Mouse (Mus musculus) retina, embryonic 14.5 days (tissue): ENCODE measurements around the gene Igsf21.
A peak's percentile ranks its signal among the peaks of the same experiment; 100 is the strongest.

Experiments
- DNase-seq: peaks from one replicate; pipeline ENCODE4 v3.0.0-alpha.2; 2015; ENCODE audit warnings: low spot score

The Igsf21 gene

DNA sequence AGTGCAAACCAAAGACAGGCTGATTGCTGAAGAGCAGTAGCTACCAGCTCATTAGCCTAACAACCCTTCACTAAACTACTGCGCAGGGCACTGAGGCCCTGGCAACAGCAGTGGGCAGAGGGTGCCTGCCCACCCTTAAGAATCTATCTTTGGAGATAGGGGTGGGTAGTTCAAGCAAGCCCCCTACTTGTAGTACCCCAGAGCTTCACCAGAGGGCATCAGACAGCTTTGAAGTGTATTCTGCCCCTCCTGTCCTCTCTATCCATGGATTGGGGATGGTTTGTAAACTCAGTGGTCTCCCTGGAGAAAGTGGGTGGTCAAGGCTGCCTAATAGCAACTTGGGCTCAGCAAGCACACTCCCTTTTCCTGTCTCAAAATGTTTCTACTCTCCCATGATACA is 146.4 kb downstream of the Igsf21 start:
- peak; percentile 74 for DNase-seq

- no peak for DNase-seq
These were observed 150.3 kb downstream of the Igsf21 start for GRCm38 (mm10) chr4:140096283-140096682.

GRCm38 (mm10) chr4:140094835-140095234 is 151.7 kb downstream of the Igsf21 start:
- DNase-seq = no peak

DNA sequence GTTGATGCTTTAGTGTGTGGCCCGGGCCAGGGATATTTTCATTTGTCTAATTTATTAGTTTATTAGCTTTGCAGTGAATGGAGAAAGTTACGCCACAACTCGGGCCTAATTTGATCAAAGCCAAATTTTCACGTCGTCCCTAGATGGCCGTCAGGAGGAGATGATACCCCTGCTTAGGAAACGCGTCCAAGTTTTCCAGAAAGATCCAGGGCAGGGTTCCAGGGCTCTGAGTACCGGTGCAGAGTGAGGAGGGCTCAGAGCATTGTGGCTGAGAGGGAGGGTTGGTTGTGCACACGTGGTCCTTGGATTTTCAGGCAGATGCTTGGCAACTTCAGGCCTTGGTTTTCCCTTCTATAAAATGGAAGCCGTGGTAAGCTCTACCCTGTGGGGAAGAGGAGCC is 154.2 kb downstream of the Igsf21 start:
- DNase-seq = no peak

DNA sequence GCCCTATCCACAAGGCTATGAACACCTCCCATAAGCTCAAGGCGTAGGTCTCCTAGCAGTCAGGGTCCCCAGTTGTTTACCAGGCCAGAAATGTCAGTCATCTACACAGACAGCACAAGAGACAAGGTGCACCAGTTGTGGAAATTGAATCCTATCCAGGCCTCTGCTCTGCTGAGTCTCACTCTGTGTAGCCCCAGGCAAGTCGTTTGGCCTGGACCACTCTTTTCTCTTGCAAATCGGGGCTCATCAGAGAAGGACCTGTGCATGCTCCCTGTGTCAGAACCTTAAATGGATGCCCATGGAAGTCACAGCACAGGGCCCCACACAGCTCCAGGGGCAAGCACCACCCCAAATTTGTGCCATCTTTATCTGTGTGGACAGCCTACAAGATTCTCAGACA is 154.9 kb downstream of the Igsf21 start:
- no peak for DNase-seq

DNA sequence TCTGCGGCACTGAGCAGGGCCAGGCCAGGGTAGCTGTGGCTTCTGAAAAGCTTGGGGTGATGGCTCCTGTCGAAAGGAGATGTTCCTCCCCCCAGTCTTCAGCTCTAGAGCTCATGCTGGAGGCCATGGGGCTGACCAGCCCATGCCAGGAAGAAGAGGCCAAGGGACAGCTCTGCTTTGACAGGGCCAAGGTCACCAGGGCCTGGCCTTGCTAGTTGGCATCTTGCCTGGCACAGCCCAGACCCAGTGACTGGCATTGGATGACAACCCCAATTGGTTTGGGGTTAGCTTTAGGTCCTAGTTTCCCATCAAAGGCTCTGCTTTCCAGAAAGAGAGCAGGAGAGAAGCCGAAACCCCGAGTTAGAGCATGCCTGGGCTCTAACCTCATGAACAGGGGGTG is 156.9 kb downstream of the Igsf21 start:
- DNase-seq = no peak

GRCm38 (mm10) chr4:140088711-140089440 is 157.7 kb downstream of the Igsf21 start:
- no peak for DNase-seq

GRCm38 (mm10) chr4:140086192-140086591 is 160.4 kb downstream of the Igsf21 start:
- peak; percentile 47 for DNase-seq

DNA sequence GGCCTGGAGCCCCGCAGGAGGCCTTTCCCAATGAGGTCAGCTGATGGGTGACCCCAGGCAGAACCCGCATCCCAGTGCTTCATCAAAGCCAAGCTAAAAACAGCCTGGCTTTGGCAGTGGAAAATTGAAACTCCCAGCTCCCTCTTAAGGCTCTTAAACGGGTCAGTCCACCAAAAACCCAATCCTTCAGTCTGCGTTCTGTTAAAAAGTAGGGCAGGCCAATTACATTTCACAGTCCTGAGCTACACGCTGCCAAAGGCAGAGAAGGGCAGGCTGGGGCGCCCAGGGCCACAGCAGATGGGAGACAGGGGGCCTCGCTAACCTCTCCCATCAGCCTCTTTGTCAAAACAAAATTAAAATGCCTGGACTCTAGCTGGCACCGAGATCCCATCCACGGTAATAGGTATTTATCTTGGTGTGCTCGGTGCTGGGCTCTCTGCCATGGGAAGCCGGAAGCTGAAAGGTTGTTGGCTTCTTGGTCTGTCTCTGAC is 162.0 kb downstream of the Igsf21 start:
- DNase-seq = peak; percentile 40

DNA sequence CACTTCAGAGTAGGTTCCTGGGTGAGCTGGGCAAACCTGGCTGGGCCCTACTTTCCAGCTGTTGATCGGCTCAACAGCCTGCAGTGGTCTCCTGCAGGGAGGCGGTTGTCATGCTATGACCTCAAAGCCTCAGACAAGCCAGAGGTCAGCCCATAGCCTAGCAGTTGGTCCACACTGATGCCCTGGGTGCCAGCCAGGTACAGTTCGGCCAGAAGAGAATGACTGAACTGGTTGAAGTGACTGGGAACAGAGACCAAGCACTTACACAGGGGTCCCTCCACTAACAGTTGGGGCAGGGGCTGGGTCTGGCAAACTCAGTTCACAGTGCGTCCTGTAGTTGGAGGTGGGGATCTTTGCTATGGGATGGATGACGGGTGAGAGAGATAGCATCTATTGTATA is 162.5 kb downstream of the Igsf21 start:
- no peak for DNase-seq

DNA sequence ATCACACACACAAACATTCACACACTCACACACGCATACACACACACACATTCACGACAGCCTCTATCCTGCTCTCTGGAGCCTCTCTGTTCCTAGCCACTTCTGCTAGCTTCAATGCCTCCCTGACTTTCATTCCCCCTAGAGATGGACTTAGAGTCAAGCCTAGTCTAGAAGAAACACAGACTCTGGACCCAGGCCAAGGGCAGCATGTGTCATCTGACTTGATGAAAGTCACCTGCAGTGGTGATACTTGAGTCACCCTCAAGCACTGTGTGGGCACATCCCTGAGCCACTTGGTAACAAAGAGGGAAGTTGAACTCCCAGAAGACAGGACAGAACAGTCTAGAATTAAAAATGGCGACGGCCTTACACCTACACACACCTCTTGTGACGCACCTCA is 168.2 kb downstream of the Igsf21 start:
- DNase-seq = no peak

GRCm38 (mm10) chr4:140077615-140078014 is 169.0 kb downstream of the Igsf21 start:
- no peak for DNase-seq

DNA sequence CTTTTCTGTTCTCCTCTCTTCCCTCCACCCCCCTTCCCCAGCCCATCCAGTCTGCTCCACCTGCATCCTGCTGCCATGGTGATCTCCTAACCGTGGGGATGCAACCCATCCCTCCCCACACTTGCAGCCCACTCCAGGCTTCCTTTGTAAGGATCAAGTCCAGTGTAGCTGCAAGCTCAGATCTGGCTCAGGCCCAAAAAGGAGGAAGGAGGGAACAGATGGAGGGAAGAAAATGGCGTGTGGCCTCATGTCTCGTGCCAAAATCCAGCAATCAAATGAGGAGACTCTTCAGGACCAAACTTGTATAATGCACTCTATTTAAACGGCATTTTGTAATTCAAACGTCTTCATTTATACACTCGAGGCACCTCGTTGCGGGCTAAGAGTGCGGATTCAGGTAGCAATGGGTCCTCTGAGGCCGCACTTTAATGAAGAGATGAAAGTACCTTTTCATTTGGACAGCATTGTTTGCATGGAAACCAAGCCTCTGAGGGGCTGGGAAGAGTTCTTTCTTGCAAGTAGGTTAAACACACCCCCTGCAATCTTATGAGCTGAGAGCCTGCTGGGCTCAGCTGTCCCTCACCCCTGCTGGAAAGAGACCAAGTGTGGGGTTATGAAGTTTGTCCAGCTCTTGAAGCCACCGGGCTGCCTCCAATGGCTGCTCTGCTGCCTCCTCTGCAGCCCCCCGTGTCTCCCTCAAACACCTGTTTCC is 169.6 kb downstream of the Igsf21 start:
- DNase-seq = no peak

DNA sequence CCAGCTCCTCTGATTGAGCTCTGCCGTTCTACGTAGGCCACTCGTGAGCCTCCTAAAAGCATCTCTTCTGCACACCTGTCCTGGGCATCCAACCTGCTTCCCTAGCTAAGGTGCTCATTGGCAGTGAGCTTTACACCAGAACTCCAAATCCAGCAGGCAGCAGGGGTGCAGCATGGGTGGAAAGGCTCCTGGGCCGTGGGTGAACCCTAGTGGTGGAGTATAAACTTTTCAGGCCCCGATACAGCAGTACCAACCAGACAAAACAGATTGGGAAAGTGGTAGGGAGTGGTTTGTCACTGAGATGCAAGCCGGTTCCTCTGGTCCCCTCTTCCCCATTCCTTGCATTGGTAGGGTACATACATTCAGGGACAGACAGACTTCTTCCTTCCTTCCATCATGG is 170.2 kb downstream of the Igsf21 start:
- no peak for DNase-seq

DNA sequence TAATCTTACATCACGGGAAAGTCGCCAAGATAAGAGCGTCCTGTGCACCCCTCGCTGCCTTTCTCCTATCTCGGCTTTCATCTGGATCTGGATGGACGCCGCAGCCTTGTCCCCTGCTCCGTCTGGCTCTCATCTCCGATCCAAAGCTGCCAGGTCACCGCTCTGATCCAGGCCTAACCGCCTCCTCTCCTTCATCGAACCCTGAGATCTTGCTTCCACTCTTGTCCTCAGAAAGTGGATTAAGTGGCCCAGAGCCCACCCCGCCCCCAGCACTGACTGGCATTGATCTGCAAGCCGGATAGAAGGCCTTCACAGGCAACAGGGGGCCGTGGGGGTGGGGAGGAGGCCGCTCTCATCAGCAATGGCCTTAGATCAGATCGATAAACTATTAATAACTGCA is 175.5 kb downstream of the Igsf21 start:
- no peak for DNase-seq

DNA sequence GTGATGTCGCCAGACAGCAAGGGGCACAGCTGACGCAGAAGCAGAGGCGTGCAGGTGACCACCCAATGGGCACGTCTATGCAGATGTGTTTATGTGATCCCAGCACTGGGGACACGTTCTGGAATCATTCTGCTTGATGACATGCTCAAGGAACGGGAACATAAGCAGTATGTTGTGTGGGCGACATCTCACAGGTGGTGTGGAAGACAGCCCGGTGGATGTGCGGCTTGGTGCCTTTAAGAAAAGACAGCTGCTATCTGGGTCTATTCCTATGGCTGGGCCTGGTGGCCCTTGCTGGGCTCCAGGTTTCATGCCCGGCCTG is 176.3 kb downstream of the Igsf21 start:
- no peak for DNase-seq

- DNase-seq = no peak
These were observed 176.8 kb downstream of the Igsf21 start for GRCm38 (mm10) chr4:140069563-140070330.

DNA sequence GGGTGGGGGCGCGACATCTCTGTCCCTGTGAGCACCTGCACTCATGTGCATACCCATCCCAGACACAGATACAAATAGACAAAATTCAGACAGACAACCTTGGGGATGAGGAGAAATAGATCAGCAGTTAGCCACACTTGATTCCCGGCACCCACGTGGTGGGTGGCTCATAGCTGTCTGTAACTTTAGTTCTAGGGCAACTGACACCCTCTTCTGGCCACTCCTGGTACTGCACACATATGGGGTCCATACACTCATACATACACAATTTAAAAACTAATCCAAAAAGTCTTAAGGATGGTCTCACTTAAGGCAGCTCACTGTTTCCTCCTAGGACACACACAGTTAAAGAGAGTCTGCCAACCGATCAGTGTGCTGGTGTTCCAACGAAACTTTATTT is 178.1 kb downstream of the Igsf21 start:
- DNase-seq = no peak

DNA sequence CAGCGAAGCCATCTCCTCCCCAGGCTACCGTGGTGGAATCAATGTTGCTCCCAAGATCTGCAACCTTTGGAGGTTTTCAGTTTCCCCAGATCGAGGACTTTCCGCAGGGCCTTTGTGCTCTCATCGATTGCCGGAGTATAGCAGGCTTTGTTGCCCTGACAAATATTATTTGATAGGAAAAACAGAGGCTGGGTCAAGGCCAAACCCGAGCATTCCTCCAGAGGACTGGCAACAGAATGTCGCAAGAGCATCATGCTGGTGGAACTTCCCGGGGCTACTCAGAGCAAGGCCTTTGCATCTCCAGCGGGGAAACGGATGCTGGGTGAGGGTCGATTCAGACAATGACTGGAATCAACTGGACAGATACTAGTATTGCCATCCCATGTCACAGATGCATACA is 180.6 kb downstream of the Igsf21 start:
- no peak for DNase-seq

GRCm38 (mm10) chr4:140063153-140063671 is 183.4 kb downstream of the Igsf21 start:
- DNase-seq = no peak

- no peak for DNase-seq
These were observed 186.3 kb downstream of the Igsf21 start for GRCm38 (mm10) chr4:140060251-140060650.

- DNase-seq = no peak
These were observed 193.5 kb downstream of the Igsf21 start for GRCm38 (mm10) chr4:140053042-140053441.

DNA sequence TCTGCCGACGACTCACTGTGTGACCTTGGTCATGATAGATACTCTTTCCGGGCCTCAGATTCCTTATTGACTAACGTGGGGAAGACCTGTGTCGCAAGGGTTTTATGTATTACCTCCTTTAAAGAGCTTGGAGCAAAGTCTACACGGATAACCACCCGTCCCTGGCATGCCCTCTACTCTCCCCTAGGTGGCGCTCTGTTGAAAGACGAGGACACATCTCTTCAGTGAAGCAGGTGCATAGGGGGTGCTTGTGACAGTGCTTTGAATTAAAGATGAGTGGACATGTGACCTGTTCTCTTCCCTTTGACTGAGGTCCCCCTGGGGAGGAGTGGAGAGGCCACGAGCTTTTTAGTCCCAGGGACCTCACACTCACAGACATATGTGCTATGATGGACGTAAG is 194.0 kb downstream of the Igsf21 start:
- DNase-seq = peak; percentile 76
